Mouse (Mus musculus) bone marrow macrophage, adult 2 months (primary cell): ENCODE measurements at regions not wholly inside any gene's neighbourhood (a gene's known extent, or its start where the extent isn't known, plus 50 kb on each side); places are given as distances from the start of the nearest gene placed in this dataset.

Experiments used
- CTCF ChIP-seq: IDR thresholded peaks from 2 replicates; pipeline ENCODE4 v1.5.1; 2012; ENCODE audit warnings: low read depth, mild to moderate bottlenecking, low read length, moderate library complexity
- POLR2A ChIP-seq: IDR thresholded peaks from 2 replicates; pipeline ENCODE4 v1.6.1; 2012; ENCODE audit warnings: mild to moderate bottlenecking, low read depth, low read length, borderline replicate concordance

GRCm38 (mm10) chr2:74938711-74939110 is 113.1 kb downstream of the Mtx2 start:
- TF ChIP-seq POLR2A (no peak), CTCF (no peak)
